Mouse (Mus musculus) intestine, embryonic 14.5 days (tissue): ENCODE measurements at regions not wholly inside any gene's neighbourhood (a gene's known extent, or its start where the extent isn't known, plus 50 kb on each side); places are given as distances from the start of the nearest gene placed in this dataset.

Experiments
- ATAC-seq: fragments of 200-750 bp; cut with Nextera tagmentation; replicated peaks from 2 replicates; pipeline ENCODE4 v1.8.0; 2017; ENCODE audit warnings: low read depth, moderate number of reproducible peaks, moderate TSS enrichment, moderate library complexity; ENCODE audit not compliant: low FRiP score, low TSS enrichment
- DNase-seq: peaks from one replicate; pipeline ENCODE4 v3.0.0-alpha.2; 2018; ENCODE audit warnings: low spot score
- H3K27ac ChIP-seq: fragments of 300-500 bp; sonication (generic); 2 replicates; pipeline ENCODE4 v1.5.1; 2014; ENCODE audit warnings: low read depth, mild to moderate bottlenecking, control low read depth
- H3K27me3 ChIP-seq: fragments of 300-500 bp; sonication (generic); replicated peaks from 2 replicates; pipeline ENCODE4 v1.6.1; 2014; ENCODE audit warnings: low read length, control low read depth; ENCODE audit not compliant: control insufficient read depth, insufficient read depth
- H3K36me3 ChIP-seq: fragments of 300-500 bp; sonication (generic); 2 replicates; pipeline ENCODE4 v1.6.1; 2014; ENCODE audit warnings: low read length, control low read depth; ENCODE audit not compliant: control insufficient read depth, insufficient read depth
- H3K4me1 ChIP-seq: fragments of 300-500 bp; sonication (generic); replicated peaks from 2 replicates; pipeline ENCODE4 v1.6.1; 2014; ENCODE audit warnings: low read length, control low read depth, mixed read lengths; ENCODE audit not compliant: control insufficient read depth, insufficient read depth
- H3K4me2 ChIP-seq: fragments of 300-500 bp; sonication (generic); 2 replicates; pipeline ENCODE4 v1.6.1; 2014; ENCODE audit warnings: low read length
- H3K4me3 ChIP-seq: fragments of 300-500 bp; sonication (generic); 2 replicates; pipeline ENCODE4 v1.5.1; 2014; ENCODE audit warnings: low read depth, low read length, control low read depth, mixed read lengths
- H3K9ac ChIP-seq: fragments of 300-500 bp; sonication (generic); 2 replicates; pipeline ENCODE4 v1.6.1; 2014; ENCODE audit warnings: mild to moderate bottlenecking, low read length
- H3K9me3 ChIP-seq: fragments of 300-500 bp; sonication (generic); 2 replicates; pipeline ENCODE4 v1.6.1; 2016; ENCODE audit warnings: low read length, control low read depth; ENCODE audit not compliant: control insufficient read depth
- WGBS: fragments of 180-500 bp; shearing (Covaris S2); extraction: QIAGEN DNeasy Blood & Tissue Kit; methylation state at CpG from one replicate; pipeline ENCODE4 v1.1.7; 2014; 5-methylcytosine and 5-hydroxymethylcytosine counted together

- Histone ChIP-seq H3K4me1 (no peaks in the 10 kb centered on the region), H3K36me3 (no peaks in the 10 kb centered on the region), H3K9ac (no peak overlapping the region), H3K27ac (no peak overlapping the region), H3K27me3 (no peaks in the 10 kb centered on the region), H3K4me2 (no peak overlapping the region), H3K9me3 (no peaks in the 10 kb centered on the region), H3K4me3 (no peak overlapping the region)
- ATAC-seq (no peak), DNase-seq (no peak)
- WGBS: 85% methylated on average over 3 of the region's 3 CpGs
Measured at GRCm38 (mm10) chr11:56753699-56754098, 257.5 kb upstream of the Gria1 start.

GRCm38 (mm10) chr11:56760474-56760873 is 250.7 kb upstream of the Gria1 start:
- Histone ChIP-seq H3K9ac (no peak overlapping the region), H3K4me3 (no peak overlapping the region), H3K4me2 (no peak overlapping the region), H3K4me1 (no peaks in the 10 kb centered on the region), H3K36me3 (no peaks in the 10 kb centered on the region), H3K9me3 (no peaks in the 10 kb centered on the region), H3K27me3 (no peaks in the 10 kb centered on the region), H3K27ac (no peak overlapping the region)
- DNase-seq (no peak), ATAC-seq (no peak)
- 90% methylated on average over 2 of the region's 2 CpGs for WGBS

GRCm38 (mm10) chr11:56762467-56763120 is 248.6 kb upstream of the Gria1 start:
- Histone ChIP-seq H3K4me3 (no peak overlapping the region), H3K9me3 (no peaks in the 10 kb centered on the region), H3K4me1 (no peaks in the 10 kb centered on the region), H3K27me3 (no peaks in the 10 kb centered on the region), H3K9ac (no peak overlapping the region), H3K36me3 (no peaks in the 10 kb centered on the region), H3K4me2 (no peak overlapping the region), H3K27ac (no peak overlapping the region)
- DNase-seq (no peak), ATAC-seq (no peak)
- 56% methylated on average over 5 of the region's 5 CpGs for WGBS

- ATAC-seq: no peak
Measured at GRCm38 (mm10) chr11:56767424-56767823, 243.8 kb upstream of the Gria1 start.

GRCm38 (mm10) chr11:56786351-56786750 is 224.8 kb upstream of the Gria1 start:
- no peak overlapping the region for H3K4me3 ChIP-seq
- DNase-seq (no peak), ATAC-seq (no peak)
- H3K27me3 ChIP-seq: no peaks in the 10 kb centered on the region
- H3K4me1 ChIP-seq: no peaks in the 10 kb centered on the region
- H3K36me3 ChIP-seq: no peaks in the 10 kb centered on the region
- H3K9ac ChIP-seq: no peak overlapping the region
- no peak overlapping the region for H3K4me2 ChIP-seq
- 80% methylated on average over 4 of the region's 4 CpGs for WGBS
- H3K27ac ChIP-seq: no peak overlapping the region
- no peaks in the 10 kb centered on the region for H3K9me3 ChIP-seq

More at GRCm38 (mm10) chr11:56767424-56767823, 243.8 kb upstream of the Gria1 start:
- Histone ChIP-seq H3K27me3 (no peaks in the 10 kb centered on the region), H3K36me3 (no peaks in the 10 kb centered on the region), H3K4me3 (no peak overlapping the region), H3K27ac (no peak overlapping the region), H3K9ac (no peak overlapping the region), H3K9me3 (no peaks in the 10 kb centered on the region), H3K4me2 (no peak overlapping the region), H3K4me1 (no peaks in the 10 kb centered on the region)
- DNase-seq: no peak

DNA sequence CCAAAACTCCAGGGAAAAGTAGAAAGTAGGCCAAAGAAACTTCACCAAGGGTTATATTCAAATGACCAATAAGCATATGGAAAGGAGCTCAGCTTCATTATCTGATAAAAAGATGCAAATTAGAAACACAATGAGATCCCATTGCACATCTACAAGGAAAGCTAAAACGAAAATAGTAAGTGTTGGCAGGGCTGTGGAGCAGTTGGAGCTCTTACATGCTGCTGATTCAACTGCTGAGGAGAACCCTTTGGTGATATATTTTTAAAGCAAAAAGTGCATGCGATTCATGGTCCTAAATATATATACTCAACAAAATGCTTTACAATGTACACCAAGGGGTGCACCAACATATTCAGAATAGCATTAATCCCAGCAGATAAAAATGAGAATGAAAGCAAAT is 218.5 kb upstream of the Gria1 start:
- Histone ChIP-seq H3K4me3 (no peak overlapping the region), H3K9me3 (no peaks in the 10 kb centered on the region), H3K4me1 (no peaks in the 10 kb centered on the region), H3K27me3 (no peaks in the 10 kb centered on the region), H3K27ac (no peak overlapping the region), H3K4me2 (no peak overlapping the region), H3K9ac (no peak overlapping the region), H3K36me3 (no peaks in the 10 kb centered on the region)
- WGBS: 83% methylated on average over 2 of the region's 2 CpGs
- no peak for DNase-seq
- no peak for ATAC-seq

DNA sequence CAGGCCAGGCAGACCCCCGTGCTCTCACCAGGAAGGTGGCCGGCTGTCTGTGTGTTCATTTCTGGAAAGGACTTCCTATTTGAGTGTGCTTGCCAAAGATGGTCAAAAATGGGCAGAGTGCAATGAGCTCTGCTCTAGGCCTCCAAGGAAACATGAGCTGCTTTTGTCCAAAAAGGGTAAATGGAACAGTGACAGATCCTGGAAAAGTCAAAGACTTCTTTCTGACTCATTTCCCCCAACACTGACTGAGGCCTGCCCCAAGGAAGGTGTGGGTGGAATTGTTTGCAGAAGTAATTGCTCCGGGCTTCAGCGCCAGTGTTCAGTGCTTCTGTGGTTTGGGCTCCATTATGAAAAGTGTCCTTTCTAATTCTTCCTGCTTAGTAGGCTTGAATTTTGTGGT is 203.9 kb upstream of the Gria1 start:
- 84% methylated on average over 4 of the region's 4 CpGs for WGBS
- no peak overlapping the region for H3K9ac ChIP-seq
- no peak for DNase-seq

GRCm38 (mm10) chr11:56810141-56810540 is 201.0 kb upstream of the Gria1 start:
- 94% methylated on average over 2 of the region's 2 CpGs for WGBS
- no peaks in the 10 kb centered on the region for H3K27me3 ChIP-seq
- H3K4me3 ChIP-seq: no peak overlapping the region
- no peaks in the 10 kb centered on the region for H3K36me3 ChIP-seq
- H3K27ac ChIP-seq: no peak overlapping the region
- DNase-seq (no peak), ATAC-seq (no peak)
- no peaks in the 10 kb centered on the region for H3K4me1 ChIP-seq
- H3K9ac ChIP-seq: no peak overlapping the region
- no peaks in the 10 kb centered on the region for H3K9me3 ChIP-seq
- no peak overlapping the region for H3K4me2 ChIP-seq

More for the DNA sequence above, 203.9 kb upstream of the Gria1 start:
- H3K4me3 ChIP-seq: no peak overlapping the region
- H3K36me3 ChIP-seq: no peaks in the 10 kb centered on the region
- no peak overlapping the region for H3K27ac ChIP-seq
- ATAC-seq: no peak
- H3K4me1 ChIP-seq: no peaks in the 10 kb centered on the region
- no peak overlapping the region for H3K4me2 ChIP-seq
- H3K27me3 ChIP-seq: no peaks in the 10 kb centered on the region
- no peaks in the 10 kb centered on the region for H3K9me3 ChIP-seq

- Histone ChIP-seq H3K27me3 (no peaks in the 10 kb centered on the region), H3K9ac (no peak overlapping the region), H3K4me1 (no peaks in the 10 kb centered on the region), H3K4me3 (no peak overlapping the region), H3K9me3 (no peaks in the 10 kb centered on the region), H3K27ac (no peak overlapping the region), H3K36me3 (no peaks in the 10 kb centered on the region), H3K4me2 (no peak overlapping the region)
- 40% methylated on average over 4 of the region's 4 CpGs for WGBS
- peak; percentile 77 for DNase-seq
- ATAC-seq: no peak
Measured at GRCm38 (mm10) chr11:56812121-56812520, 199.1 kb upstream of the Gria1 start.
